Mouse (Mus musculus) hindbrain, embryonic 13.5 days (tissue): ENCODE results near the gene Swap70. TPM values are rescaled to one million over a fixed set of nuclear protein-coding genes. Genes with fewer than 3 reads are reported as not detected.

ENCODE experiments used
- ATAC-seq: fragments of 200-750 bp; cut with Nextera tagmentation; 2 replicates; pipeline ENCODE4 v1.8.0; 2017; ENCODE audit warnings: moderate TSS enrichment; ENCODE audit not compliant: low FRiP score
- H3K27ac ChIP-seq: fragments of 300-500 bp; sonication (generic); 2 replicates; pipeline ENCODE4 v1.5.1; 2015; ENCODE audit warnings: inconsistent platforms, mild to moderate bottlenecking, moderate library complexity
- H3K27me3 ChIP-seq: fragments of 300-500 bp; sonication (generic); 2 replicates; pipeline ENCODE4 v1.6.1; 2015; ENCODE audit warnings: mild to moderate bottlenecking, inconsistent platforms
- H3K36me3 ChIP-seq: fragments of 300-500 bp; sonication (generic); 2 replicates; pipeline ENCODE4 v1.6.1; 2015; ENCODE audit warnings: mild to moderate bottlenecking, inconsistent platforms
- H3K4me1 ChIP-seq: fragments of 300-500 bp; sonication (generic); replicated peaks from 2 replicates; pipeline ENCODE4 v1.6.1; 2015; ENCODE audit warnings: inconsistent platforms
- H3K4me2 ChIP-seq: fragments of 300-500 bp; sonication (generic); 2 replicates; pipeline ENCODE4 v1.6.1; 2015; ENCODE audit warnings: inconsistent platforms, mild to moderate bottlenecking, moderate library complexity
- H3K4me3 ChIP-seq: fragments of 300-500 bp; sonication (generic); 2 replicates; pipeline ENCODE4 v1.5.1; 2015; ENCODE audit warnings: mild to moderate bottlenecking, inconsistent platforms
- H3K9ac ChIP-seq: fragments of 300-500 bp; sonication (generic); 2 replicates; pipeline ENCODE4 v1.6.1; 2015; ENCODE audit warnings: mild to moderate bottlenecking, inconsistent platforms
- H3K9me3 ChIP-seq: fragments of 300-500 bp; sonication (generic); 2 replicates; pipeline ENCODE4 v1.6.1; 2016; ENCODE audit warnings: inconsistent platforms
- WGBS: fragments of 180-500 bp; shearing (Covaris S2); methylation state at CpG from one replicate; pipeline ENCODE4 v1.1.7; 2015; 5-methylcytosine and 5-hydroxymethylcytosine counted together
- polyA plus RNA-seq: library from polyadenylated mRNA; unstranded; fragments of >200 nt; fragmentation: Nextera tagmentation; extraction: Ambion mirVana; gene quantifications from 2 replicates; pipeline ENCODE4 v1.2.1, GENCODE M21; 2015

Gene Swap70
- polyA plus RNA-seq, 1 experiment from 2014 or later = 11.2 TPM

DNA sequence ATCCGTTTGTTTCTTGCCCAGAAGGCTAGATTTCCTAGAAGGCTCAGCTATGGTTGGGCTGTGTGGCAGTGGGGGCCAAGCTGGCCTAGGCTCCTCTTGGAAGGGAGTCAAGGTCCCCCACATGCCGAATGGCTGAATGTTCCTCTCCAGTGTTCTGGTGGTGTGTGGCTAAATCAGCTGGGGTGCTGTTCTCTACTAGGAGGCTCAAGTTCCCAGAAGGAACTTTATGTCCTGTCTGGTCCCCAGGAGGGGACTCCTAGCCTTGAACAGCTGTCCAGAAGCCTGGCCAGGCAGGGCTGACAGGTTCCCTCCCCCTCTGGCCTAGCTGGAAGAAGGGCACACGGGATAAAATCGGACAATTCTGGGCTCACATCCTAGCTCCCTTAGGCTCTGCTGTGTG lies 76.1 kb downstream of the Swap70 start:
- Histone ChIP-seq H3K4me2 (no peak overlapping the region), H3K27ac (peak overlapping the region; percentile 48; the same call in 1 of the 2 replicates), H3K36me3 (no peaks in the 10 kb centered on the region), H3K9me3 (0 out of 2 replicates have a peak, but pooled peaks cover 5% of the 10 kb centered on the region), H3K9ac (no peak overlapping the region), H3K27me3 (no peaks in the 10 kb centered on the region), H3K4me1 (peaks cover 12% of the 10 kb centered on the region), H3K4me3 (no peak overlapping the region)
- no peak for ATAC-seq
- 62% methylated on average over 4 of the region's 4 CpGs for whole genome bisulfite sequencing

DNA sequence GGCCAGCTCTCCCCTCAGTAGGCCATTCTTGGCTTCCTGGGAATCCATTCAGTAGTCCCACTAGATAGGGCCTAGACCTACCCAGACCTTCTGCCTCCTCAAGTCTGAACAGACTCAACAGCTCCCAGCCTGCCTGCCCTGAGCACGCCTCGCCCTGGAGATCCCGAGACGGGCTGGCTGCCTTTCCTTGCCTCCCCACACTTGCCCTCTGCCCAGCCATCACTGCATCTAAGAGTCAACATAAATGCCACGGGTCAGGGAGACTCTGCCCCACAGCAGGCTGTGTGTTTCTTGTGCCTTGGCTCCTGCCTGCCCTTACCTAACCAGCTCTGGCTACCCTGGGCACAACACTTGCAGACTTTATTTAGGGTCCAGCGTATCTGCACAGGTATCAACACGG lies 76.6 kb downstream of the Swap70 start:
- no peak overlapping the region for H3K4me2 ChIP-seq
- H3K4me1 ChIP-seq = peaks cover 12% of the 10 kb centered on the region
- H3K27me3 ChIP-seq = no peaks in the 10 kb centered on the region
- WGBS = 86% methylated on average over 7 of the region's 7 CpGs
- 0 out of 2 replicates have a peak, but pooled peaks cover under 1% of the 10 kb centered on the region for H3K9me3 ChIP-seq
- ATAC-seq = no peak
- H3K4me3 ChIP-seq = no peak overlapping the region
- H3K9ac ChIP-seq = no peak overlapping the region
- peak overlapping the region; percentile 48; the same call in 1 of the 2 replicates for H3K27ac ChIP-seq
- H3K36me3 ChIP-seq = no peaks in the 10 kb centered on the region

DNA sequence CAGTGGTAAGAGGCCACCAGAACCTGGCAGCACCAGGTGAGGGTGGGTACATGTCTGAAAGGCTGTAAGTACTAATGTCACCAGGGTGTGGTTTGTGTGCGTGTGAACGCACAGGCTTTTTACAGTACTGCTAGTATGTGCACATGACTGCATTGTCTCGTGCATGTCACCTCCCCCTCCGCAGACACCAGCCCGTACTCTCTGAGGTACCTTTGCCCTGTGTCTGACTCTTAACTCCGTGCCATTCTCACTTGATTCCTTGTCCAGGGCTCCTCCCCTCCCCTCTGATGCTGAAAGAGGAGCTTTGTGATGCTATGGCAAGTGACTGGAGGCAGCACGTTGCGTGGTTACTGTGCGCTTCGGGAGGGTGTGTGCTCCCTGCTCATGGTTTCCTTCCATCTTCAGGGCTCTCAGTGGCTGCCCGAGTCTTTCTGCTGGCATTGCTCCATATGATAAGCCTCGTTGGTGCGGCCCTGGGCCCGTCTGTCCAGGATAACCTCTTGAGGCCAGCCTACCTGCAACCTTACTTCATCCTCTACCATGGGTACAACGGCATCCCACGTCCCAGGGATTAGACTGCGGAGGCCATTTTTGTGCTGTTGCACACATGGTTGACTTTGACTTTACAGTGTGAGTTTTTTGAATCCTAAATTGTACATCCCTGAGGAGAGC lies 77.4 kb downstream of the Swap70 start:
- Histone ChIP-seq H3K9ac (no peak overlapping the region), H3K27me3 (no peaks in the 10 kb centered on the region), H3K27ac (no peak overlapping the region), H3K4me2 (no peak overlapping the region), H3K4me3 (no peak overlapping the region), H3K36me3 (no peaks in the 10 kb centered on the region), H3K4me1 (peaks cover 12% of the 10 kb centered on the region), H3K9me3 (no peaks in the 10 kb centered on the region)
- WGBS = 91% methylated on average over 17 of the region's 17 CpGs
- ATAC-seq = no peak

DNA sequence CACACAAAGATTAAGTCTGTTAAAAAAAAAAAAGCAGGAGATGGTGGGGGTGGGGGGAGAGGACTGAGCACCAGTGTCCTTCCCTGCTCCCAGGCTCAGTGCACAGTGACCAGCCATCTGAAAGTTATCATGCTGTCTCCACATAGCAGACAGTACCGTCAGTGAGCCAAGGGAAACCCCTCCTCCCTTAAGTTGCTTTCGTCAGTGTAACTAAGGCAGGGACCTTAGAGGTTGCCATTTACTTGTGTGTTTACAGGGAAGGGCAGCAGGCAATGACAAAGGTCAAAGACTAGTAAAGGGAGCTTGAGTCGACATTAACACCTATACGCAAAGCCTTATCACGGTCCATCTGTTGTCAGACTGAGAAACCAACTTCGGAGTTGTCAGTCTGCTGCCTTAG lies 81.4 kb downstream of the Swap70 start:
- 84% methylated on average over 6 of the region's 6 CpGs for WGBS
- Histone ChIP-seq H3K4me3 (no peak overlapping the region), H3K9ac (no peak overlapping the region), H3K4me1 (no peaks in the 10 kb centered on the region), H3K36me3 (peaks cover 30% of the 10 kb centered on the region), H3K27ac (no peak overlapping the region), H3K9me3 (no peaks in the 10 kb centered on the region), H3K4me2 (no peak overlapping the region), H3K27me3 (no peaks in the 10 kb centered on the region)
- ATAC-seq = no peak

DNA sequence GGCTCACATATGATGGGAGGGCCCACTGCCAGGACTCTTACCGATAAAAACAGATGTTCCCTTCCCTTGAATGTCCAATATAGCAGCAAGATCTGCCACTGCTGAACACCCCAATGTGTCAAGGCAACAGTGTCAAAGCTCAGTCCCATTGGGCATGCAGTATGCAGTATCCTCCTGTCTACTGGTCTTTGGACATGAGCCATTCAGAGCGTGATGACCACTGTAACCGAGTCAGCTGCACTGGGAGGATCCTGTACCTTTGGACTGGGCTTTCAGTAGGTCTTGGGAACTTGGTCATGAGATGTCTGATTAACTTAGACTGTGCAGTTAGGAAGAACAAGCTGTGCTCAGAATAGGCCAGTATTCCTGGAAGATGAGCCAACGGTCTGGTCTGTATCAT lies 84.0 kb downstream of the Swap70 start:
- no peaks in the 10 kb centered on the region for H3K4me1 ChIP-seq
- no peaks in the 10 kb centered on the region for H3K27me3 ChIP-seq
- H3K9me3 ChIP-seq = no peaks in the 10 kb centered on the region
- no peak overlapping the region for H3K27ac ChIP-seq
- H3K36me3 ChIP-seq = peaks cover 53% of the 10 kb centered on the region
- H3K4me3 ChIP-seq = no peak overlapping the region
- WGBS = 92% methylated on average over 4 of the region's 4 CpGs
- no peak overlapping the region for H3K9ac ChIP-seq
- ATAC-seq = no peak
- no peak overlapping the region for H3K4me2 ChIP-seq

DNA sequence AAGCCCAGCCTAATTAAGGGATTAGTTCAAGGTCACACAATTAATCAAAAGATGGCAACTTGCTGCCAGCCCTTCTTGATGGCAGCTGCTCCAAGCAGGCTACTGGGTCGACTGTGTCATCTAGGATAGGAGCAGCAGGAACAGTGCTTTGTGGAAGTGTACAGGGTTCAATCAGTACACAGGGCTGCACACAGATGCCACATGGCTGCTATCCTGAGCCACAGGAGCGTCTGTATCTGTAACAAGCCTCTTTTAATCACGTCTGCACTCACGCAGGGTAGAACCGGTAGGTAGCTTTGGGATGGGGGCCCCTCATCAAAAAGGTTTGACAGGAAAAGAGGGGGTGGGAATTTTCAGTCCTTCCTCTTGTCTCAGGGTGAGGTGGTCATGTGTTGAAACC lies 84.8 kb downstream of the Swap70 start:
- Histone ChIP-seq H3K9ac (no peak overlapping the region), H3K4me3 (no peak overlapping the region), H3K27me3 (no peaks in the 10 kb centered on the region), H3K4me2 (no peak overlapping the region), H3K4me1 (no peaks in the 10 kb centered on the region), H3K27ac (no peak overlapping the region), H3K36me3 (peaks cover 59% of the 10 kb centered on the region), H3K9me3 (no peaks in the 10 kb centered on the region)
- ATAC-seq = no peak
- WGBS = 63% methylated on average over 5 of the region's 5 CpGs

DNA sequence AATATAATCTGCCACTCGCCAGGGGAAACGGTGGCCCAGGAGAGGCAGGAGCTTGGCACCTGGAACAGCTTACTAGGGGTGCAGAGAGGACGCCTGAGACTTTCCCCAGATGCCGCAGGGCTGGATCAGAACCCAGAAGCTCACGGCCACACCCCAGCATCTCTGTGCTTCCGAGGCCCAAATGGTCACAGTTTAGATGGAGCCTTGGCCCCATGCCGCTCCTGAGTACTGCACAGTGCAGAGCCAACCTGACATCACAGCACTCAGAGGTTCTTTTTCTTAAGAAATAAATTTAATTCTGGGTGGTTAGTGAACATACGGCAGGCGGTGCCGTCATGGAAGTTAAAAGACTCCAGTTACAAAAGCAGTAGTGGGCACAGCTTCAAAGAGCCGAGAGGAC lies 86.2 kb downstream of the Swap70 start:
- peaks cover 74% of the 10 kb centered on the region for H3K36me3 ChIP-seq
- H3K4me3 ChIP-seq = no peak overlapping the region

DNA sequence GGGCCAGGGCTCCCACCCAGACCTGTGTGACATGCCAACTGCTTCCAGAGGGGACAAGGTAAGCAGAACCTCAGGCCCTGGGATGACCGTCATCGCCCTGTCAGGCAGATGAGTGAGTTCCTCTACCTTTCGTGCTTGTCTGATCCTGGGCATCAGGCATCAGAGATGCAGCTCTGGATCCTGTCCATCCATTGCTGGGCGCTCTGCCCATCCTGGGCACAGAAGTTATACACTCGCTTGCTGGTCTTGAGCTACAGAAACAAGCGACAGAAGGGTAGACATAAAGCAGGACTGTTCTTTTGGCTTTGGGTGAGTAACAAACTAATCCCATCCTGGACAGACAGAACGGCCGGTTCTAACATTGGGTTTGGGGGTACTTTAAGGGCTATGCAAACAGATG lies 87.7 kb downstream of the Swap70 start:
- Histone ChIP-seq H3K36me3 (peaks cover 88% of the 10 kb centered on the region), H3K4me1 (no peaks in the 10 kb centered on the region), H3K9ac (no peak overlapping the region), H3K4me2 (no peak overlapping the region), H3K4me3 (no peak overlapping the region), H3K27ac (no peak overlapping the region), H3K9me3 (no peaks in the 10 kb centered on the region), H3K27me3 (no peaks in the 10 kb centered on the region)
- no peak for ATAC-seq
- 95% methylated on average over 8 of the region's 8 CpGs for WGBS

More for the DNA sequence above, 86.2 kb downstream of the Swap70 start:
- 93% methylated on average over 11 of the region's 11 CpGs for WGBS
- H3K27me3 ChIP-seq = no peaks in the 10 kb centered on the region
- no peaks in the 10 kb centered on the region for H3K9me3 ChIP-seq
- H3K4me2 ChIP-seq = no peak overlapping the region
- no peak overlapping the region for H3K9ac ChIP-seq
- ATAC-seq = no peak
- no peak overlapping the region for H3K27ac ChIP-seq
- no peaks in the 10 kb centered on the region for H3K4me1 ChIP-seq

DNA sequence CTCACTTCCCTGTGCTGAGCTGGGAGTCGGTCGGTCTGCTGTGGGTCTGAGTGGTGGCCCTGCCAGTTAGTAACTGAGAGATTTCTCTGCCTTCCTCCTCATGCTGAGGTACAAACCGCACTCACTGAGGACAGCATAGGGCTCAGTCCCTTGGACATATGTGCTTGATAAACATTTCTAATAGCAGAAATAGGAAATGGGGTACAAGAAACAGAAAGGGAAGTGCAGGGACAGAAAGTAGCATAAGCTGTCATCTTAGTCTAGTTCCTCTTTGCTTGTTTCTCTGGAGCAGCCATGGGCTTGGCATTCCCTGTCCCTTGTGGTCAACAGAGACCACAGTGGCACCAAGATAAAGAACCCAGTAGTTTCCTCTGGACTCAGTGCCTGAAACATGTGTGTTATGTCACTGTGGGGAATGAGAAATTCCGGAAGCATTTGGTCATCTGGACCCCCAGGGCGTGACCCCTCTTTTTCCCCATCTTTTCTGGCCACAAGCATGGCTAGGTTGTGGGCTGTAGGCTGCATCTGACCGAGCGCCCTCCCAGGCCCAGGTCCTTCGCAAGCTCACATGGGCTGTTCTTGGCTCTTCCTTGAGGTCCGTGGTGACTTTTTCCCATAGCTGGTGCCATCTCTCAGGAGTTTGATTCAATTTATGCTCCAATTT lies 92.0 kb downstream of the Swap70 start:
- no peak overlapping the region for H3K4me2 ChIP-seq
- H3K36me3 ChIP-seq = peaks cover 94% of the 10 kb centered on the region
- WGBS = 93% methylated on average over 9 of the region's 9 CpGs
- no peak overlapping the region for H3K27ac ChIP-seq
- H3K4me1 ChIP-seq = no peaks in the 10 kb centered on the region
- H3K9ac ChIP-seq = no peak overlapping the region
- peaks cover 5% of the 10 kb centered on the region; the same call in 1 of the 2 replicates for H3K9me3 ChIP-seq
- H3K27me3 ChIP-seq = no peaks in the 10 kb centered on the region
- no peak for ATAC-seq
- H3K4me3 ChIP-seq = no peak overlapping the region

DNA sequence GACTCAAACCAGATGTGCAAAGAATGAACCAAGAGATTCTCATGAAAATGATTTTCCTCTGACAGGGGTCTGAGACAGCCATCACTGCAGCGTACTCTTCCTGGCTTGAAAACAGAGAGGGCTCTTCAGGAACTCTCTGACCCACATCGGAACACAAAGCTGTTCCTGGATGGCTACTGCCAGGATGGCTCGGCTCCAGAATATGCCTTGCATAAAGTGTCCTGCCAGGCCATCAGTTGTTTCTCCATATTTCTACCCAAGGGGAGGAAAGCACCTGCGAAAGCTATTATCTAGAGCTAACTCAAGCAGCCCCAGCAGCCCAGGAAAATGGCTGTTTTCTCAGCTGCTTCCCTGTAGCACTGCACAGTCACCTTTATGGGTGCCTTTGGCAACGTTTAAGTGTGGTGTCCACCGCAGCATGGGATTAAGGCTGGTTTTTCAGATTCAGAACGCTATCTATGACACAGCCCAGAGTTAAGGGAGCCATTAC lies 92.9 kb downstream of the Swap70 start:
- no peak for ATAC-seq
- Histone ChIP-seq H3K27ac (no peak overlapping the region), H3K36me3 (peaks cover 94% of the 10 kb centered on the region), H3K4me1 (no peaks in the 10 kb centered on the region), H3K9me3 (peaks cover 5% of the 10 kb centered on the region; the same call in 1 of the 2 replicates), H3K4me3 (no peak overlapping the region), H3K9ac (no peak overlapping the region), H3K27me3 (no peaks in the 10 kb centered on the region), H3K4me2 (no peak overlapping the region)
- 94% methylated on average over 7 of the region's 7 CpGs for WGBS

DNA sequence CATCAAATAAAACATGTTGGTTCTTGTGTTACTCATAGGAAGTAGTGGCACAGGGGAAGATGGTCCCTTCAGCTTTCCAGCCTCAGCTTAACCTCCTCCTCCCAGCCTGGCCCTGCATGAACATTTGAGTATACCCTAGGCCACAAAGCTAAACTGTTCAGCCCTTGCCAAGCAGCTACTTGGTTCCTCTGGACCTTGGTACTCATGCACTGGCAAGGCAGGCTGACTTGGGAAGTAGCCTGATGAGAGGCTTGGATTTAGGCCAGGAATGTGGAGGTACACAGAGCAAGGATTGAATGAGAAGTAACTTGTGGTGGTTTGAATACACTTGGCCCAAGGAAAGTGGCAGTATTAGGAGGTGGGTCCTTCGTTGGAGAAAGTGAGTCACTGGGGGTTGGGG lies 93.8 kb downstream of the Swap70 start:
- H3K36me3 ChIP-seq = peaks cover 92% of the 10 kb centered on the region
- H3K9ac ChIP-seq = no peak overlapping the region
- H3K4me2 ChIP-seq = no peak overlapping the region
- no peaks in the 10 kb centered on the region for H3K27me3 ChIP-seq
- ATAC-seq = no peak
- H3K9me3 ChIP-seq = peaks cover 5% of the 10 kb centered on the region; the same call in 1 of the 2 replicates
- 100% methylated on average over 1 of the region's 1 CpGs for WGBS
- H3K27ac ChIP-seq = no peak overlapping the region
- no peaks in the 10 kb centered on the region for H3K4me1 ChIP-seq
- no peak overlapping the region for H3K4me3 ChIP-seq

DNA sequence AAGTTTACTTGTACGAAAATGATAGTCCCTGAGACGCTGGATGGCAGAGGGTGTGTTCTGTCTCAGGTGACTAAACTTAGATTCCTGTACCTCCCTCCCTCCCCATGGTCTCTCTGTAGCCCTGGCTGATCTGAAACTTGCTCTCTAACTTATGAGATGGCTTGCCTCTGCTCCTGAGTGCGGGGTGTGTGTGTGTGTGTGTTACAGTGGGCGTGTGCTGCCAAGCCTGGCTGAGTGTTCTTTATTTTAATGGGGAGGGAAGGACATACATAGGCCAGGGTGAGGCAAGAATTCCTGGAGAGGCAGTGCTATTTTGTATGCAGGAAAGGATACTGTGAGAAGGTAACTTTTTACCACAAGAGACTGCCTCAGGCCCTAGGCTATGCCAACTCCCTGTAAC lies 95.9 kb downstream of the Swap70 start:
- Histone ChIP-seq H3K9me3 (peaks cover 5% of the 10 kb centered on the region; the same call in 1 of the 2 replicates), H3K4me1 (no peaks in the 10 kb centered on the region), H3K27me3 (no peaks in the 10 kb centered on the region), H3K4me3 (no peak overlapping the region), H3K36me3 (peaks cover 88% of the 10 kb centered on the region), H3K4me2 (no peak overlapping the region), H3K9ac (no peak overlapping the region), H3K27ac (no peak overlapping the region)
- ATAC-seq = no peak
- 94% methylated on average over 4 of the region's 4 CpGs for whole genome bisulfite sequencing
